Mouse (Mus musculus) hindbrain, embryonic 12.5 days (tissue): ENCODE measurements around the gene Rybp. TPM values are rescaled to one million over a fixed set of nuclear protein-coding genes. Genes with fewer than 3 reads are reported as not detected.

Experiments used
- ATAC-seq: fragments of 200-750 bp; cut with Nextera tagmentation; 2 replicates; pipeline ENCODE4 v1.8.0; 2017; ENCODE audit warnings: moderate TSS enrichment; ENCODE audit not compliant: low FRiP score
- H3K27ac ChIP-seq: fragments of 300-500 bp; sonication (generic); 2 replicates; pipeline ENCODE4 v1.5.1; 2016; ENCODE audit warnings: mild to moderate bottlenecking
- H3K27me3 ChIP-seq: fragments of 300-500 bp; sonication (generic); 2 replicates; pipeline ENCODE4 v1.6.1; 2016; ENCODE audit warnings: mild to moderate bottlenecking
- H3K36me3 ChIP-seq: fragments of 300-500 bp; sonication (generic); 2 replicates; pipeline ENCODE4 v1.6.1; 2016; ENCODE audit warnings: mild to moderate bottlenecking
- H3K4me1 ChIP-seq: fragments of 300-500 bp; sonication (generic); 2 replicates; pipeline ENCODE4 v1.6.1; 2016
- H3K4me2 ChIP-seq: fragments of 300-500 bp; sonication (generic); replicated peaks from 2 replicates; pipeline ENCODE4 v1.6.1; 2016; ENCODE audit warnings: mild to moderate bottlenecking
- H3K4me3 ChIP-seq: fragments of 300-500 bp; sonication (generic); 2 replicates; pipeline ENCODE4 v1.5.1; 2016; ENCODE audit warnings: mild to moderate bottlenecking
- H3K9ac ChIP-seq: fragments of 300-500 bp; sonication (generic); 2 replicates; pipeline ENCODE4 v1.6.1; 2016; ENCODE audit warnings: mild to moderate bottlenecking, moderate library complexity
- H3K9me3 ChIP-seq: fragments of 300-500 bp; sonication (generic); replicated peaks from 2 replicates; pipeline ENCODE4 v1.6.1; 2016; ENCODE audit warnings: mild to moderate bottlenecking
- WGBS: fragments of 180-500 bp; shearing (Covaris S2); methylation state at CpG from one replicate; pipeline ENCODE4 v1.1.7; 2016; 5-methylcytosine and 5-hydroxymethylcytosine counted together
- polyA plus RNA-seq: library from polyadenylated mRNA; unstranded; fragments of >200 nt; fragmentation: Nextera tagmentation; extraction: Ambion mirVana; gene quantifications from 2 replicates; pipeline ENCODE4 v1.2.1, GENCODE M21; 2016

Rybp gene
- polyA plus RNA-seq, 1 experiment from 2014 or later: 18.4 TPM

GRCm38 (mm10) chr6:100214132-100214913 is 73.0 kb downstream of the Rybp start:
- no peak overlapping the region for H3K4me3 ChIP-seq
- ATAC-seq: no peak
- H3K36me3 ChIP-seq: no peaks in the 10 kb centered on the region
- H3K27me3 ChIP-seq: peaks cover 60% of the 10 kb centered on the region
- no peak overlapping the region for H3K4me2 ChIP-seq
- H3K9ac ChIP-seq: no peak overlapping the region
- no peak overlapping the region for H3K27ac ChIP-seq
- no peaks in the 10 kb centered on the region for H3K9me3 ChIP-seq
- peaks cover 57% of the 10 kb centered on the region for H3K4me1 ChIP-seq
- 47% methylated on average over 13 of the region's 13 CpGs for WGBS

DNA sequence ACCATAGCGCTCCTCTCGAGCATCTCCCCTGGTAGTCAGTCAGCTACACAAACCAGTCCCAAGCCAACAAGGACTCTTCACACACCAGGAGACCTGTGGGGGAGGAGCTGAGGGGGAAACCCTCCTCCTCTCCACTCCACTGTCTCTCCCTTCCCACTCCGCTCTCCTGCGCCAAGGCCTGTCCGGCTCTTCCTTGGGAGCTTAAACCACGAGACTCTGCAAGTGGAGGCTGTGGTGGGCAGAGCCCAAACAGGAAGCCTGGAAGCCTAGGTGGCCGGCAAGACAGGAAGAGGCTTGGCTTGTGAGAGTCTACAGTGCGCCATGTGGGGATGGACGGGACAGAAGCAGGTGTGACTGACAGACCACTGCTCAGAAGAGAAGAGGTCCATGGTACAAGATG is 73.7 kb downstream of the Rybp start:
- H3K4me2 ChIP-seq: no peak overlapping the region
- no peaks in the 10 kb centered on the region for H3K36me3 ChIP-seq
- H3K27me3 ChIP-seq: peaks cover 66% of the 10 kb centered on the region
- no peak overlapping the region for H3K27ac ChIP-seq
- no peak overlapping the region for H3K9ac ChIP-seq
- WGBS: 63% methylated on average over 9 of the region's 9 CpGs
- no peak overlapping the region for H3K4me3 ChIP-seq
- peaks cover 50% of the 10 kb centered on the region for H3K4me1 ChIP-seq
- no peak for ATAC-seq
- no peaks in the 10 kb centered on the region for H3K9me3 ChIP-seq

DNA sequence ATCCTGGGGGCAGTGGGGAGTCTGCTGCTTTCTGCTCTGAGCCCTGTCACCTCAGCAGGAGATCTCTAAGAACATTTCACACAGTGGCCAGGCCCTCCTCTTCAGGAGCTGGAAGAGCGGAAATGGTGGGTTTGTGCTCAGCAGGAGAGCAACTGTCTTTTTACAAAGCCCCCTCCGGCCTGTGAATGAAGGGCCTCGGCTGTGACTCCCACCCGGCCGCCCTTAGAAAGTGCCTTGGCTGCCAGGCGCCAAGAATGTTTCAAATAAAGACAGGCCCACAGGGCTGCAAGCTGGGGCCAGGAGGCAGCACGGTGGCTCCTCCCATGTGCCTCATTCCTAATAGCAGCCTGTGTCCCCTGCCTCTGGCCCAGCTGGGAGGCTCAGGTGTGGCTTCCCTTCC is 74.5 kb downstream of the Rybp start:
- no peak overlapping the region for H3K27ac ChIP-seq
- H3K36me3 ChIP-seq: no peaks in the 10 kb centered on the region
- 2% methylated on average over 7 of the region's 7 CpGs for WGBS
- peaks cover 42% of the 10 kb centered on the region for H3K4me1 ChIP-seq
- 0 out of 2 replicates have a peak, but pooled peaks have one; percentile 47 for ATAC-seq
- peaks cover 74% of the 10 kb centered on the region for H3K27me3 ChIP-seq
- H3K9ac ChIP-seq: no peak overlapping the region
- no peaks in the 10 kb centered on the region for H3K9me3 ChIP-seq
- H3K4me2 ChIP-seq: no peak overlapping the region
- no peak overlapping the region for H3K4me3 ChIP-seq

DNA sequence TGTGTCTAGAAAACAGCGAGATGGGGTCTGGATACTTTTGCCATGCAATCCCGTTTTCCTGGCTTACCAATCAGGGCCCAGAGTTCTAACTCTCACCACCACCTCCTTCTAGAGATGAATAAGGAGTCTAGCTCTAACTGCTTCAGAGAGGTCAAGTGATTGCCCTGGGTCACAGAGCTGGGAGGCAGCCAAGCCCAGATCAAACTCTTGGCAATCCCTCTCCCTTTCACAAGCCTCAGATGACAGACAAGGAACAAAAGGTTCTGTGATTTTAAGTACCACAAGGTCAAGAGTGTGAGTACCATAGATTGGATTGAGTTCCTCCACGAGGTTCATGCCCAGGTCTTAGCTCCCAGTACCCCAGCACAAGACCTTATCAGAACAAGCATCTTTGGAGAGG is 75.6 kb downstream of the Rybp start:
- no peak overlapping the region for H3K9ac ChIP-seq
- peaks cover 76% of the 10 kb centered on the region for H3K27me3 ChIP-seq
- no peak overlapping the region for H3K4me2 ChIP-seq
- no peak overlapping the region for H3K4me3 ChIP-seq
- peaks cover 46% of the 10 kb centered on the region for H3K4me1 ChIP-seq
- H3K9me3 ChIP-seq: no peaks in the 10 kb centered on the region
- H3K36me3 ChIP-seq: no peaks in the 10 kb centered on the region
- ATAC-seq: no peak
- 81% methylated on average over 3 of the region's 3 CpGs for WGBS
- no peak overlapping the region for H3K27ac ChIP-seq

DNA sequence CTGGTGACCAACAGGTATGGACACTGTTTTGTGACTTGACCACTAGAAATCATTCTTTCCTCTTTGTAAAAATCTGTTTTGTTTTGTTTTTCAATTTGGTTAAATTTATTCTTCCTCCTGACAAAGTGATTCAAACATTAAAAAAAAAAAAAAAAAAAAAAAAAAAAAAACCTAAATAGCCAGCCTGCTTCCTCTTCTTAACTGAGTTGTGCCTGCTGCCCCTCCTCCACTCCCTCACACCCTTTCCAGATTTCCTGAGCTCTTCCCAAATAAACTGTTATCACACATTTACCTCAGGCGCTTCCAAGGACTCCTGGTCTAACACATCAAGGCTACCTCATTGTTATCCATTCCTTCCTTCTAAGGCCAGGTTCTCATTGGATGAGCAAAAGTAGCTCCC is 76.8 kb downstream of the Rybp start:
- WGBS: 91% methylated on average over 1 of the region's 1 CpGs
- Histone ChIP-seq H3K27me3 (peaks cover 73% of the 10 kb centered on the region), H3K4me2 (no peak overlapping the region), H3K9me3 (no peaks in the 10 kb centered on the region), H3K36me3 (no peaks in the 10 kb centered on the region), H3K4me1 (peaks cover 47% of the 10 kb centered on the region), H3K4me3 (no peak overlapping the region), H3K27ac (no peak overlapping the region), H3K9ac (no peak overlapping the region)
- ATAC-seq: no peak

DNA sequence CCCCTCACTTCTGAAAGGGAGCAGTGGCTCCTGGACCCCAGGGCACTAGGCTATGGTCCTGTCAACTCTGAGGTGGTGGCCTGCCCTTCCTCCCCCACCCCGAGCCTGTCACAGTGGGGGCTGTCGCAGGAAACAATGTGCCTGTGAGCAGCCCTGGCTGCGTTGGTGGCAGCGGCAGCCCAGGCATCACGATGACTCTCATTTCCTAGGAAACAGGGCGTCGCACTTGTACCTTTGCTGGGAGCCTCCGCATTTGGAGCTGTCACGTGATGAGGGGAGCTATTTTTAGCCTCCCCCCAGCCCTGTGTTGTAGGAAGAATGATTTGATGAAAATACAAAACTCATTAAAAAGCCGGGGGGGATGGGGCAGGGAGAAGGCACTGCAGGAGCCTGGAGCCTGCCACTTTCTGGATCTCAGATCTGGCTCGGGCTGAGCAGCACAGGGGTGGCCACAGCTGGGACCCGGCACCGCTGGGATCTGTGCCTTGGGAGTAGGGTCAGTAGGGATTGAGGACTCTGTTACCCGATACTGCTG is 80.5 kb downstream of the Rybp start:
- peaks cover 36% of the 10 kb centered on the region for H3K4me1 ChIP-seq
- H3K27ac ChIP-seq: no peak overlapping the region
- H3K4me3 ChIP-seq: no peak overlapping the region

GRCm38 (mm10) chr6:100206261-100206660 is 81.0 kb downstream of the Rybp start:
- Histone ChIP-seq H3K36me3 (no peaks in the 10 kb centered on the region), H3K27ac (no peak overlapping the region), H3K4me2 (0 out of 2 replicates have a peak overlapping the region, but pooled peaks have one; percentile 29), H3K4me3 (no peak overlapping the region), H3K9ac (no peak overlapping the region), H3K9me3 (0 out of 2 replicates have a peak, but pooled peaks cover 4% of the 10 kb centered on the region), H3K4me1 (peaks cover 36% of the 10 kb centered on the region), H3K27me3 (peaks cover 54% of the 10 kb centered on the region)
- ATAC-seq: no peak
- 40% methylated on average over 1 of the region's 1 CpGs for WGBS

More for the DNA sequence above, 80.5 kb downstream of the Rybp start:
- under 1% methylated on average over 14 of the region's 14 CpGs for WGBS
- H3K36me3 ChIP-seq: no peaks in the 10 kb centered on the region
- 0 out of 2 replicates have a peak, but pooled peaks cover 4% of the 10 kb centered on the region for H3K9me3 ChIP-seq
- peak; percentile 35; the same call in 1 of the 2 replicates for ATAC-seq
- H3K4me2 ChIP-seq: peak overlapping the region; percentile 29
- no peak overlapping the region for H3K9ac ChIP-seq
- peaks cover 58% of the 10 kb centered on the region for H3K27me3 ChIP-seq

- Histone ChIP-seq H3K27me3 (peaks cover 44% of the 10 kb centered on the region), H3K4me3 (no peak overlapping the region)
- no peak for ATAC-seq
Measured at GRCm38 (mm10) chr6:100204436-100204835, 82.8 kb downstream of the Rybp start.

DNA sequence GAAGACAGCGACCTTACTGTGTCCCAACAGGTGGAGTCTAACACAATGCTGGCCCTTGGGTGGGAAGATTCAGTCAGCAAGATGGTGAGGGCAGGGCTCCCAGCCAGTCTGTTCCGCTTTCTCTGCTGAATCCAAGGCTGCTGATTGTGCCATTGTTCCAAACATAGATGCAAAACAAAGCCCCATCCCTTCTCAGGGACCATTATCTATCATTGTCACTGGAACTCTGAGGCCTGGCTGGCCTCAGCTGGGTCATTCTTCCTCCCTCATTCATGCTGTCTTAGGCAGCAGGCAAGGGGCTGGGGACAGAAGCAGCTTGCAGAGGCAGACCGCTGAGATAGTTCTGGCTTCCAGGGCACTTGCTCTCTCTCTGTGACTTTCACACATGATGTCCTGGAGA is 83.8 kb downstream of the Rybp start:
- H3K27me3 ChIP-seq: peaks cover 39% of the 10 kb centered on the region
- H3K4me3 ChIP-seq: no peak overlapping the region
- no peak overlapping the region for H3K4me2 ChIP-seq
- H3K27ac ChIP-seq: no peak overlapping the region
- 0 out of 2 replicates have a peak, but pooled peaks cover 4% of the 10 kb centered on the region for H3K9me3 ChIP-seq
- H3K4me1 ChIP-seq: peaks cover 36% of the 10 kb centered on the region
- ATAC-seq: peak; percentile 68
- 24% methylated on average over 3 of the region's 3 CpGs for WGBS
- no peak overlapping the region for H3K9ac ChIP-seq
- H3K36me3 ChIP-seq: no peaks in the 10 kb centered on the region

More at GRCm38 (mm10) chr6:100204436-100204835, 82.8 kb downstream of the Rybp start:
- H3K36me3 ChIP-seq: no peaks in the 10 kb centered on the region
- no peak overlapping the region for H3K4me2 ChIP-seq
- no peak overlapping the region for H3K9ac ChIP-seq
- H3K9me3 ChIP-seq: 0 out of 2 replicates have a peak, but pooled peaks cover 4% of the 10 kb centered on the region
- H3K27ac ChIP-seq: no peak overlapping the region
- peaks cover 36% of the 10 kb centered on the region for H3K4me1 ChIP-seq
- WGBS: 26% methylated on average over 7 of the region's 7 CpGs

- H3K4me2 ChIP-seq: no peak overlapping the region
- H3K27me3 ChIP-seq: peaks cover 26% of the 10 kb centered on the region
- H3K9ac ChIP-seq: no peak overlapping the region
- H3K4me1 ChIP-seq: peaks cover 40% of the 10 kb centered on the region
- no peaks in the 10 kb centered on the region for H3K36me3 ChIP-seq
- no peak overlapping the region for H3K4me3 ChIP-seq
- ATAC-seq: no peak
- H3K9me3 ChIP-seq: 0 out of 2 replicates have a peak, but pooled peaks cover 4% of the 10 kb centered on the region
- WGBS: 67% methylated on average over 1 of the region's 1 CpGs
- no peak overlapping the region for H3K27ac ChIP-seq
Measured at GRCm38 (mm10) chr6:100202091-100202490, 85.2 kb downstream of the Rybp start.

GRCm38 (mm10) chr6:100197102-100197501 is 90.2 kb downstream of the Rybp start:
- Histone ChIP-seq H3K9me3 (0 out of 2 replicates have a peak, but pooled peaks cover under 1% of the 10 kb centered on the region), H3K36me3 (no peaks in the 10 kb centered on the region), H3K9ac (no peak overlapping the region), H3K27ac (no peak overlapping the region), H3K4me2 (no peak overlapping the region), H3K27me3 (peaks cover 21% of the 10 kb centered on the region), H3K4me3 (no peak overlapping the region), H3K4me1 (peaks cover 28% of the 10 kb centered on the region)
- 0 out of 2 replicates have a peak, but pooled peaks have one; percentile 21 for ATAC-seq
- WGBS: 44% methylated on average over 5 of the region's 5 CpGs

- Histone ChIP-seq H3K27me3 (peaks cover 18% of the 10 kb centered on the region), H3K4me1 (peaks cover 26% of the 10 kb centered on the region), H3K36me3 (no peaks in the 10 kb centered on the region), H3K9me3 (no peaks in the 10 kb centered on the region), H3K4me2 (0 out of 2 replicates have a peak overlapping the region, but pooled peaks have one; percentile 2), H3K9ac (no peak overlapping the region), H3K27ac (peak overlapping the region; percentile 40; the same call in 1 of the 2 replicates), H3K4me3 (no peak overlapping the region)
- WGBS: 10% methylated on average over 7 of the region's 7 CpGs
- ATAC-seq: peak; percentile 33
Measured at GRCm38 (mm10) chr6:100195870-100196409, 91.3 kb downstream of the Rybp start.
